ENCODE assay signal across 26 mouse cellular contexts in genomic region chr5:53302895-53303670, GRCm38 (mm10). TPM values are rescaled to one million over a fixed set of nuclear protein-coding genes. Genes with fewer than 3 reads are reported as not detected.
DNase-seq lines count a peak whose midpoint lies in the region; ATAC-seq lines count a peak whose summit lies in the region.
"Had no signal": no experiment of that assay in that cellular context is flagged by ENCODE, and none has a peak within 500 bp of the region (broad histone marks: within the 10 kb centered on the region; RNA-seq: fewer than 3 reads in every experiment).

No protein-coding gene starts in this region.

- H3K4me1 ChIP-seq in kidney, embryonic 16.5 days (ENCODE audit: insufficient read depth, low read length): no peaks in the 10 kb centered on the region
- H3K4me1 ChIP-seq: embryonic facial prominence, embryonic 12.5 days; heart, embryonic 15.5 days; limb, embryonic 12.5 days; liver, embryonic 15.5 days; midbrain, embryonic 10.5 days; neural tube, embryonic 12.5 days had no signal

- no peaks in the 10 kb centered on the region for H3K9me3 ChIP-seq in kidney, embryonic 16.5 days (ENCODE audit: low read length)
- H3K9me3 ChIP-seq: embryonic facial prominence, embryonic 12.5 days; heart, embryonic 15.5 days; limb, embryonic 12.5 days; liver, embryonic 15.5 days; midbrain, embryonic 10.5 days; neural tube, embryonic 12.5 days had no signal

- H3K9ac ChIP-seq in kidney, embryonic 16.5 days (replicated peaks; ENCODE audit: low read length): no peak overlapping the region
- H3K9ac ChIP-seq: embryonic facial prominence, embryonic 12.5 days; heart, embryonic 15.5 days; limb, embryonic 12.5 days; liver, embryonic 15.5 days; lung, embryonic 14.5 days; neural tube, embryonic 12.5 days had no signal

- H3K27ac ChIP-seq in kidney, embryonic 16.5 days (ENCODE audit: low read length): no peak overlapping the region
- H3K27ac ChIP-seq: embryonic facial prominence, embryonic 12.5 days; heart, embryonic 15.5 days; limb, embryonic 12.5 days; liver, embryonic 15.5 days; midbrain, embryonic 10.5 days; neural tube, embryonic 12.5 days had no signal

- WGBS in kidney, embryonic 16.5 days: 84% methylated on average over 10 of the region's 10 CpGs

- DNase-seq in cerebellum, postnatal 14 days: peak; percentile 36 to 45
- no peak for DNase-seq in cerebellum, adult 11-12 months
- peak; percentile 49 for DNase-seq in kidney, adult 18-20 months
- peak; percentile 72 for DNase-seq in kidney, adult 9 months
- peak; percentile 55 to 57 for DNase-seq in kidney, postnatal 36 days
- no peak for DNase-seq in B cell, adult 2 months
- DNase-seq: adrenal gland, postnatal 25 days; cerebellum, adult 2 months; embryo, embryonic 11 days; layer of hippocampus, adult 9-11 months; lung, embryonic 14.5 days; lung, postnatal 14 days; right cerebral cortex, postnatal 4 days; thymus, adult 2 months; thymus, postnatal 36 days had no signal

- no peak overlapping the region for H3K4me2 ChIP-seq in kidney, embryonic 16.5 days (replicated peaks; ENCODE audit: low read depth, low read length)
- H3K4me2 ChIP-seq: embryonic facial prominence, embryonic 12.5 days; heart, embryonic 15.5 days; limb, embryonic 12.5 days; liver, embryonic 15.5 days; lung, embryonic 14.5 days; neural tube, embryonic 12.5 days had no signal

- no peak for ATAC-seq in kidney, embryonic 16.5 days (ENCODE audit: low FRiP score, low TSS enrichment)
- ATAC-seq: forebrain, embryonic 16.5 days; hindbrain, embryonic 16.5 days; midbrain, embryonic 16.5 days had no signal

- no peaks in the 10 kb centered on the region for H3K36me3 ChIP-seq in kidney, embryonic 16.5 days (ENCODE audit: insufficient read depth, low read length)
- H3K36me3 ChIP-seq: embryonic facial prominence, embryonic 12.5 days; heart, embryonic 15.5 days; limb, embryonic 12.5 days; liver, embryonic 15.5 days; midbrain, embryonic 10.5 days; neural tube, embryonic 12.5 days had no signal

- no peaks in the 10 kb centered on the region for H3K27me3 ChIP-seq in kidney, embryonic 16.5 days (ENCODE audit: insufficient read depth, low read length)
- H3K27me3 ChIP-seq: embryonic facial prominence, embryonic 12.5 days; heart, embryonic 15.5 days; limb, embryonic 12.5 days; liver, embryonic 15.5 days; neural tube, embryonic 12.5 days had no signal

- H3K4me3 ChIP-seq in kidney, embryonic 16.5 days (ENCODE audit: low read length): no peak overlapping the region
- H3K4me3 ChIP-seq: embryonic facial prominence, embryonic 12.5 days; heart, embryonic 15.5 days; limb, embryonic 12.5 days; liver, embryonic 15.5 days; midbrain, embryonic 10.5 days; myocyte; neural tube, embryonic 12.5 days had no signal

RNA-seq across cellular contexts. Expression of gene Smim20, which starts 36.2 kb away (rescaled TPM):
- 98.2 and 98.5 TPM in 2 replicates for polyA plus RNA-seq in kidney, embryonic 16.5 days (2015; fragmentation: Nextera tagmentation; extraction: Ambion mirVana)

Comparison
In these comparisons a context has a peak if more than half of its experiments do, and no peak if none do; other contexts are left out.
1. DNase-seq: peak in cerebellum, postnatal 14 days (2 of 2), kidney, adult 18-20 months (single experiment), kidney, adult 9 months (single experiment) and kidney, postnatal 36 days (2 of 2); none in cerebellum, adult 11-12 months (single experiment) and B cell, adult 2 months (0 of 2).